Mouse (Mus musculus) kidney, embryonic 16.5 days (tissue): Measurements from ENCODE around the gene Lhx3. TPM values are rescaled to one million over a fixed set of nuclear protein-coding genes. Genes with fewer than 3 reads are reported as not detected.

Experiments used
- ATAC-seq: fragments of 200-750 bp; cut with Nextera tagmentation; 2 replicates; pipeline ENCODE4 v1.8.0; 2017; ENCODE audit warnings: moderate TSS enrichment; ENCODE audit not compliant: low FRiP score, low TSS enrichment
- H3K27ac ChIP-seq: fragments of 300-500 bp; sonication (generic); 2 replicates; pipeline ENCODE4 v1.5.1; 2014; ENCODE audit warnings: low read length
- H3K27me3 ChIP-seq: fragments of 300-500 bp; sonication (generic); 2 replicates; pipeline ENCODE4 v1.6.1; 2014; ENCODE audit warnings: low read length, control low read depth, mixed read lengths; ENCODE audit not compliant: insufficient read depth
- H3K36me3 ChIP-seq: fragments of 300-500 bp; sonication (generic); 2 replicates; pipeline ENCODE4 v1.6.1; 2014; ENCODE audit warnings: low read length, control low read depth, mixed read lengths; ENCODE audit not compliant: insufficient read depth
- H3K4me1 ChIP-seq: fragments of 300-500 bp; sonication (generic); 2 replicates; pipeline ENCODE4 v1.6.1; 2014; ENCODE audit warnings: low read length, control low read depth, mixed read lengths; ENCODE audit not compliant: insufficient read depth
- H3K4me2 ChIP-seq: fragments of 300-500 bp; sonication (generic); replicated peaks from 2 replicates; pipeline ENCODE4 v1.6.1; 2014; ENCODE audit warnings: low read depth, low read length
- H3K4me3 ChIP-seq: fragments of 300-500 bp; sonication (generic); 2 replicates; pipeline ENCODE4 v1.5.1; 2014; ENCODE audit warnings: mild to moderate bottlenecking, low read length
- H3K9ac ChIP-seq: fragments of 300-500 bp; sonication (generic); replicated peaks from 2 replicates; pipeline ENCODE4 v1.6.1; 2014; ENCODE audit warnings: low read length
- H3K9me3 ChIP-seq: fragments of 300-500 bp; sonication (generic); 2 replicates; pipeline ENCODE4 v1.6.1; 2016; ENCODE audit warnings: low read length, control low read depth
- WGBS: fragments of 180-500 bp; shearing (Covaris S2); extraction: QIAGEN DNeasy Blood & Tissue Kit; methylation state at CpG from one replicate; pipeline ENCODE4 v1.1.7; 2014; 5-methylcytosine and 5-hydroxymethylcytosine counted together
- polyA plus RNA-seq: library from polyadenylated mRNA; unstranded; fragments of >200 nt; fragmentation: Nextera tagmentation; extraction: Ambion mirVana; gene quantifications from 2 replicates; pipeline ENCODE4 v1.2.1, GENCODE M21; 2015

The Lhx3 gene
- polyA plus RNA-seq, 1 experiment from 2014 or later, result not detected

DNA sequence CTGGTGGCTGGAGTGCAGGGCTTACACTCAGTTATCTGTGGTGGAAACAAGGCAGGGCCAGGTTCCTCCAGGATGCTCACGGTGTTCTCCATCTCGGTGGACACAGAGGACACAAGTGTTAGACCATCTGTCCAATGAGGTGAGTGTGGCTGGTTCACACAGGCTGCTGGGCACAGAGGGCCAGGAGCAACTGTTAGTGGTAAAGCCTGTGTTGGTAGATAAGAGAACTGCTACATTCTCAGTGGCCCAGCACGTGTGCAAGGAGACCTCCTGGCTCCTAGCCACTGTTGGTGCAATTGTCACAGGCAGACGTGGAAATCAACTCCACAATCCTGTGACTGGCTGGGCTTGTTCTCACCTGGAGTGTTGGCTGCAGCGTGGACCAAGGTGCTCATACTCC lies 53.5 kb downstream of the Lhx3 start:
- whole genome bisulfite sequencing, result 69% methylated on average over 5 of the region's 5 CpGs
- no peak overlapping the region for H3K4me2 ChIP-seq
- ATAC-seq, result no peak
- H3K36me3 ChIP-seq, result no peaks in the 10 kb centered on the region
- H3K27me3 ChIP-seq, result no peaks in the 10 kb centered on the region
- H3K4me3 ChIP-seq, result no peak overlapping the region
- no peak overlapping the region for H3K9ac ChIP-seq
- no peak overlapping the region for H3K27ac ChIP-seq
- H3K4me1 ChIP-seq, result no peaks in the 10 kb centered on the region
- H3K9me3 ChIP-seq, result no peaks in the 10 kb centered on the region

DNA sequence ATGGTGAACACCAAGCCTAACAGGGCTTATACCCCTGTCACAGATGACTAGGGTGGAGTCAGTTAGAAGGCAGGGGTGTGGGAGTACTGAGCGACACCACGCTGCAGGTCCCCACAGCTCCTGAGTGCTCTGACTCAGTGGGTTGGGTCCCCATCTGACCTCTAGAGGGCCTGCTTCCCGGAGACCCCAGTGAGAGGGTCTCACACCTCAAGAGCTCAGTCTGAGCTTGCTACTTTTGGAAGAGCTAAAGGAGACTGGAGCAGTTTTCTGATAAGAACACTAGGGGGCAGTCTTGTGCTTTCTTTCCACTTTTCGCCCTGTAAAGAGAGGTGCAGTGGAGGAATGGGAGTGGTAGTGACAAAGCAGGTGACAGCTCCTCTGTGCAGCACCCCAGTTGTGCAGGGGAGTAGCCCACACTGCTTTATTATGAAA lies 54.2 kb downstream of the Lhx3 start:
- H3K4me3 ChIP-seq, result no peak overlapping the region
- H3K36me3 ChIP-seq, result no peaks in the 10 kb centered on the region
- H3K4me1 ChIP-seq, result no peaks in the 10 kb centered on the region
- H3K9me3 ChIP-seq, result no peaks in the 10 kb centered on the region
- peak; percentile 63; the same call in 1 of the 2 replicates for ATAC-seq
- whole genome bisulfite sequencing, result 6% methylated on average over 4 of the region's 4 CpGs
- H3K4me2 ChIP-seq, result no peak overlapping the region
- H3K27me3 ChIP-seq, result no peaks in the 10 kb centered on the region
- H3K9ac ChIP-seq, result no peak overlapping the region
- no peak overlapping the region for H3K27ac ChIP-seq

DNA sequence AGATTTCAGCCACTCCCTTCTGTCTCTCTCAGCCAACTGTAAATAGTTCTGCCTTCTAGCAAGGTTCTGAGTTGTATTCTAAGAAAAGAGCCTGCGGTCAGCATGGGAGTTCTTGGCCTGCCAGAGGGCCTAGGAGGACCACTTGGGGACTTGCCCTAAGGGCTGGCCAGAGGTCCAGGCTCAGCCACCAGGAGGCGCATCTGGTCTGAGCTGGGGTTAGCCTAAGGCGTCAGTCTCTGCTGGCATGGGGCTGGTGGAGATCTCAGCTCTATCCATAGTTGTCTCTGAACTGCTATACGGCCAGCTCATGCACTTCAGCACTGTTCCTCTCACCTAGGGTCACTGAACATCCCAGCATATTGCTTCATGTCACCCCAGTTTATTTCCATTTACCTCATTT lies 54.8 kb downstream of the Lhx3 start:
- Histone ChIP-seq H3K4me2 (no peak overlapping the region), H3K9ac (no peak overlapping the region), H3K36me3 (no peaks in the 10 kb centered on the region), H3K4me1 (no peaks in the 10 kb centered on the region), H3K9me3 (no peaks in the 10 kb centered on the region), H3K27me3 (no peaks in the 10 kb centered on the region), H3K27ac (no peak overlapping the region), H3K4me3 (no peak overlapping the region)
- no peak for ATAC-seq
- WGBS, result 38% methylated on average over 4 of the region's 4 CpGs

Other genes starting within 250 kb of the Lhx3 start
- gene Camsap1, start 225.0 kb downstream of the Lhx3 start, polyA plus RNA-seq, result 9.2 and 10.2 TPM in 2 replicates
- 83.6 and 88.5 TPM in 2 replicates for gene Ubac1, start 186.5 kb downstream of the Lhx3 start, polyA plus RNA-seq
- 12.7 and 13.3 TPM in 2 replicates for gene Nacc2, start 85.1 kb downstream of the Lhx3 start, polyA plus RNA-seq
- 18.4 and 20.7 TPM in 2 replicates for gene Qsox2, start 29.2 kb upstream of the Lhx3 start, polyA plus RNA-seq
- gene Ccdc187, start 86.3 kb upstream of the Lhx3 start, polyA plus RNA-seq, result 0.02 and 0.03 TPM in 2 replicates
- gene Gpsm1, start 107.2 kb upstream of the Lhx3 start, polyA plus RNA-seq, result 41.9 and 44.1 TPM in 2 replicates
- 30.6 and 34.2 TPM in 2 replicates for gene Dnlz, start 143.8 kb upstream of the Lhx3 start, polyA plus RNA-seq
- gene Card9, start 152.6 kb upstream of the Lhx3 start, polyA plus RNA-seq, result 0.92 and 1.4 TPM in 2 replicates
- 31.7 and 35.3 TPM in 2 replicates for gene Snapc4, start 172.4 kb upstream of the Lhx3 start, polyA plus RNA-seq
- gene Entr1, start 181.0 kb upstream of the Lhx3 start, polyA plus RNA-seq, result 125 and 127 TPM in 2 replicates
- 122 TPM in 2 replicates for gene Pmpca, start 181.1 kb upstream of the Lhx3 start, polyA plus RNA-seq
- 24.9 and 26.6 TPM in 2 replicates for gene Inpp5e, start 200.9 kb upstream of the Lhx3 start, polyA plus RNA-seq
- gene Sec16a, start 236.9 kb upstream of the Lhx3 start, polyA plus RNA-seq, result 27.6 and 28.6 TPM in 2 replicates